Mouse (Mus musculus) CH12.LX (cell line): Measurements from ENCODE around the gene Gm45716. TPM values are rescaled to one million over a fixed set of nuclear protein-coding genes. Genes with fewer than 3 reads are reported as not detected.

Source experiments
- DNase-seq: peaks from one replicate; pipeline ENCODE4 v3.0.0-alpha.2; 2013; ENCODE audit errors: extremely low read depth
- H3K27ac ChIP-seq: 2 replicates; pipeline ENCODE4 v1.5.1; 2012; ENCODE audit warnings: low read depth, mild to moderate bottlenecking, control low read depth, moderate library complexity; ENCODE audit not compliant: insufficient read depth
- H3K27me3 ChIP-seq: replicated peaks from 2 replicates; pipeline ENCODE3; 2012; ENCODE audit warnings: inconsistent platforms
- H3K36me3 ChIP-seq, 2 experiments: replicated peaks in 1 of 2; 2 replicates each; pipeline versions ENCODE3 to v1.6.1; 2012; ENCODE audit warnings: inconsistent platforms in 1 of 2, low read length in 1 of 2, mild to moderate bottlenecking in 1 of 2, mixed read lengths in 1 of 2, moderate library complexity in 1 of 2; ENCODE audit not compliant: control insufficient read depth in 1 of 2, insufficient read depth in 1 of 2
- H3K4me1 ChIP-seq, 2 experiments: 2 replicates each; pipeline ENCODE4 v1.6.1; 2012; ENCODE audit warnings: inconsistent platforms in 1 of 2, moderate library complexity in 1 of 2; ENCODE audit not compliant: insufficient read depth in 2 of 2, control insufficient read depth in 1 of 2
- H3K4me2 ChIP-seq: 2 replicates; pipeline ENCODE4 v1.6.1; 2012; ENCODE audit warnings: low read depth, mild to moderate bottlenecking, control low read depth; ENCODE audit not compliant: poor library complexity, insufficient read depth, severe bottlenecking
- H3K4me3 ChIP-seq, 3 experiments: fragments of 150-350 bp in 1 of 3; sonication (generic) in 1 of 3; replicated peaks in 1 of 3; 2 replicates each; pipeline versions ENCODE3 to v1.5.1; 2011 to 2012; ENCODE audit warnings: low read depth in 2 of 3, low read length in 2 of 3, mild to moderate bottlenecking in 2 of 3, moderate library complexity in 2 of 3, control low read depth in 1 of 3, improper control_type of control experiment in 1 of 3, inconsistent platforms in 1 of 3, mixed read lengths in 1 of 3; ENCODE audit not compliant: poor library complexity in 1 of 3
- H3K79me2 ChIP-seq: replicated peaks from 2 replicates; pipeline ENCODE4 v1.6.1; 2012; ENCODE audit warnings: mild to moderate bottlenecking, moderate library complexity; ENCODE audit not compliant: control insufficient read depth, poor library complexity, insufficient read depth, severe bottlenecking; ENCODE audit errors: extremely low read depth
- H3K9ac ChIP-seq: 2 replicates; pipeline ENCODE4 v1.6.1; 2012; ENCODE audit warnings: low read depth, mild to moderate bottlenecking, control low read depth, moderate library complexity; ENCODE audit not compliant: insufficient read depth
- H3K9me3 ChIP-seq: replicated peaks from 2 replicates; pipeline ENCODE3; 2012; ENCODE audit warnings: low read length, inconsistent platforms, mixed read lengths
- CHD1 ChIP-seq: IDR thresholded peaks from 2 replicates; pipeline ENCODE4 v1.6.1; 2012; ENCODE audit warnings: low read depth, low read length, improper control_type of control experiment, inconsistent platforms
- CTCF ChIP-seq, 2 experiments: IDR thresholded peaks in 1 of 2; conservative IDR thresholded peaks in 1 of 2; 2 replicates each; pipeline ENCODE4 v1.5.1; 2011 to 2012; ENCODE audit warnings: low read depth in 2 of 2, low read length in 2 of 2, improper control_type of control experiment in 1 of 2, inconsistent platforms in 1 of 2, mild to moderate bottlenecking in 1 of 2, moderate library complexity in 1 of 2
- E2F4 ChIP-seq: IDR thresholded peaks from 2 replicates; pipeline ENCODE4 v1.6.1; 2011; ENCODE audit warnings: low read depth, low read length, improper control_type of control experiment; ENCODE audit not compliant: insufficient replicate concordance
- ELF1 ChIP-seq: IDR thresholded peaks from 2 replicates; pipeline ENCODE4 v1.6.1; 2014; ENCODE audit warnings: low read depth, mild to moderate bottlenecking, inconsistent platforms, low read length, improper control_type of control experiment
- GABPA ChIP-seq: IDR thresholded peaks from 2 replicates; pipeline ENCODE4 v1.6.1; 2012; ENCODE audit warnings: low read depth, low read length, improper control_type of control experiment, inconsistent platforms; ENCODE audit not compliant: insufficient replicate concordance
- IRF4 ChIP-seq: IDR thresholded peaks from 2 replicates; pipeline ENCODE4 v1.6.1; 2014; ENCODE audit warnings: low read depth, mild to moderate bottlenecking, inconsistent platforms, low read length, improper control_type of control experiment
- JUN ChIP-seq: IDR thresholded peaks from 2 replicates; pipeline ENCODE4 v1.6.1; 2011; ENCODE audit warnings: low read depth, mild to moderate bottlenecking, low read length, improper control_type of control experiment, moderate library complexity; ENCODE audit not compliant: insufficient read depth
- JUND ChIP-seq: conservative IDR thresholded peaks from 2 replicates; pipeline ENCODE4 v1.6.1; 2011; ENCODE audit warnings: low read depth, low read length, improper control_type of control experiment
- KAT2A ChIP-seq: IDR thresholded peaks from 2 replicates; pipeline ENCODE4 v1.6.1; 2012; ENCODE audit warnings: low read length, improper control_type of control experiment, inconsistent platforms; ENCODE audit not compliant: insufficient replicate concordance
- MAFK ChIP-seq: IDR thresholded peaks from 2 replicates; pipeline ENCODE4 v1.6.1; 2011; ENCODE audit warnings: low read length, improper control_type of control experiment; ENCODE audit not compliant: insufficient replicate concordance
- MAX ChIP-seq: IDR thresholded peaks from 2 replicates; pipeline ENCODE4 v1.6.1; 2011; ENCODE audit warnings: low read length, improper control_type of control experiment
- MAZ ChIP-seq: IDR thresholded peaks from 2 replicates; pipeline ENCODE4 v1.6.1; 2012; ENCODE audit warnings: low read depth, mild to moderate bottlenecking, inconsistent platforms, low read length, improper control_type of control experiment, moderate library complexity
- MEF2A ChIP-seq: IDR thresholded peaks from 2 replicates; pipeline ENCODE4 v1.6.1; 2014; ENCODE audit warnings: low read depth, mild to moderate bottlenecking, inconsistent platforms, low read length, improper control_type of control experiment, borderline replicate concordance
- MYC ChIP-seq: IDR thresholded peaks from 2 replicates; pipeline ENCODE4 v1.6.1; 2011; ENCODE audit warnings: low read depth, mild to moderate bottlenecking, improper control_type of control experiment, low read length
- NRF1 ChIP-seq: IDR thresholded peaks from 2 replicates; pipeline ENCODE4 v1.6.1; 2014; ENCODE audit warnings: low read depth, mild to moderate bottlenecking, inconsistent platforms, low read length, improper control_type of control experiment, moderate library complexity
- SIN3A ChIP-seq: IDR thresholded peaks from 2 replicates; pipeline ENCODE4 v1.6.1; 2012; ENCODE audit warnings: low read length, improper control_type of control experiment, inconsistent platforms
- USF2 ChIP-seq: conservative IDR thresholded peaks from 2 replicates; pipeline ENCODE4 v1.6.1; 2011; ENCODE audit warnings: low read depth, low read length, improper control_type of control experiment
- ZC3H11A ChIP-seq: IDR thresholded peaks from 2 replicates; pipeline ENCODE4 v1.6.1; 2012; ENCODE audit warnings: low read depth, mild to moderate bottlenecking, inconsistent platforms, low read length, improper control_type of control experiment
- ZMIZ1 ChIP-seq: IDR thresholded peaks from 2 replicates; pipeline ENCODE4 v1.6.1; 2012; ENCODE audit warnings: low read depth, mild to moderate bottlenecking, inconsistent platforms, low read length, improper control_type of control experiment
- dilution Hi-C: fragments of 300-500 bp; cut with MboI; formaldehyde crosslinking; loops from 2 replicates; pipeline ENCODE4 v1.14.3; 2020; ENCODE audit warnings: low sequenced_read_pairs; ENCODE audit not compliant: extremely low pct_unique_long_range_greater_than_20kb, extremely low pct_ligation_motif_present
- in situ Hi-C: fragments of 300-500 bp; cut with MboI; formaldehyde crosslinking; loops from 3 replicates; pipeline ENCODE4 v1.14.3; 2019; ENCODE audit warnings: low sequenced_read_pairs, low pct_ligation_motif_present, low pct_unique_long_range_greater_than_20kb, mixed read lengths
- polyA plus RNA-seq: library from polyadenylated mRNA; unstranded; fragments of >175 nt; gene quantifications from 2 replicates; pipeline ENCODE4 v1.2.1, GENCODE M21; 2012; ENCODE audit warnings: low read depth; ENCODE audit not compliant: insufficient read length
- total RNA-seq, 2 experiments: library from RNA; depleted of rRNA; stranded (reverse); fragments of 300-350 nt in 1 of 2; fragments of >200 nt in 1 of 2; gene quantifications; 2 replicates each; pipeline ENCODE4 v1.2.3; 2012 to 2014

Gene Gm45716
- total and polyA plus RNA-seq, 3 experiments = 3.0 to 15.9 (median 9.9) TPM

DNA sequence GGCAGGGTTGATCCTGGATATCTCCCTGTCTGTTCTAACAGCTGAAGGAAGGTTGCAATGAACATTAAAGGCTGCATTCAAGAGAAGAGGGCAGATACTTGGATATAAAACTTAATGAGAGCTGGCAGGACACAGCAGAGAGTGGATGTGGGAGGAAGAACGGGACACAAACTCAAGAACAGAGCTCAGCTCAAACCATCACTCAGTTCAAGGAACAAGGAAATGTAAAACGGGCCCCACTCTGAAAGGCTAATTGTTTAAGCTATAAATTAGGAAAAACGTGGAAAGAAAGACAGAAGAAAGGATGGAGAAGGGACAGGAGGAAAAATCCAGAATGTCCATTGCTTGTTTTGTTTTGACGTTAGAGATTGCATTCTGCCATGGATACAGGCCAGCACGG is 32.4 kb upstream of the Gm45716 start:
- dilution Hi-C loops (no loop called here), in situ Hi-C loops (loop anchor here (25.0 kb wide), 1 partner anchor 618 kb away; no protein-coding TSS in a partner anchor)
- Histone ChIP-seq H3K27me3 (no peaks in the 10 kb centered on the region), H3K4me2 (no peak overlapping the region), H3K4me3 (no peak overlapping the region), H3K79me2 (no peaks in the 10 kb centered on the region), H3K9me3 (no peaks in the 10 kb centered on the region), H3K27ac (no peak overlapping the region)
- no peak for DNase-seq
- TF ChIP-seq SIN3A (no peak), USF2 (no peak), E2F4 (no peak)
- TF ChIP-seq, all 38 proteins: peak for 0
- Histone ChIP-seq H3K4me1 (no peaks in the 10 kb centered on the region), H3K9ac (no peak overlapping the region), H3K36me3 (no peaks in the 10 kb centered on the region)

DNA sequence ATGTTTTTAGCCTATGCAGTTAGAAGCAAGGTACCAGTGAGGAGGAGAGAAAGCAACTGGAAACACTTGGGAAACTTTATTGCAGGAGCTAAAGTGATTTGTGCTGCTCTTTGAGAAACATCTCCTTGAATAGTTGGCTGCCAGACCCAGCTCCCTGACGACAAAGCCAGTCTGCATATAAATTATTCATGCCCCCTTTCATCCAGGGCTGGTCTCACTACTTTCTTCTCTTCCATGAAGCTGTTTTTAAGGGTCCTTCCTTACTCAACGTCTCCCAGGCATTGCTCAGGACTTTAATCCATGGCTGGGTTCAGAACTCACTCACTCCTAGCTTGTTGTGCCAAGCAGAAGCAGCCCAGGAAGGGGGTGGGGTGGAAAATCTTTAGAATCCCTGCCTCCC is 32.0 kb upstream of the Gm45716 start:
- in situ Hi-C loops = loop anchor here (25.0 kb wide), 1 partner anchor 618 kb away; no protein-coding TSS in a partner anchor
- Histone ChIP-seq H3K27ac (no peak overlapping the region), H3K4me2 (no peak overlapping the region), H3K79me2 (no peaks in the 10 kb centered on the region), H3K9me3 (no peaks in the 10 kb centered on the region), H3K4me3 (no peak overlapping the region), H3K4me1 (no peaks in the 10 kb centered on the region), H3K9ac (no peak overlapping the region), H3K36me3 (no peaks in the 10 kb centered on the region), H3K27me3 (no peaks in the 10 kb centered on the region)
- DNase-seq = no peak
- dilution Hi-C loops = no loop called here
- TF ChIP-seq ZC3H11A (no peak), CTCF (conservative IDR thresholded peaks at IDR 0.05 in 1 of 2, IDR thresholded peaks at IDR 0.05 in 1 of 2; ENCODE audit: low read depth in 2 of 2, low read length in 2 of 2) (no peak), MYC (no peak), ELF1 (no peak), KAT2A (no peak), JUN (no peak), MEF2A (no peak), MAZ (no peak), NRF1 (no peak), MAFK (no peak), ZMIZ1 (no peak), IRF4 (no peak), CHD1 (no peak), MAX (no peak), E2F4 (no peak), JUND (no peak), GABPA (no peak)
